Mouse (Mus musculus) spleen, adult 2 months (tissue): ENCODE data around the gene Gm20390. TPM values are rescaled to one million over a fixed set of nuclear protein-coding genes. Genes with fewer than 3 reads are reported as not detected.
"Not testable (repeated sequence)": the region's sequence is repeated elsewhere in the genome, so short reads cannot be mapped to it uniquely, and the experiment has no call there.

Experiments used
- DNase-seq, 2 experiments: peaks; one replicate each; pipeline versions ENCODE4 v3.0.0 to v3.0.0-alpha.2; 2012 to 2021; ENCODE audit warnings: low spot score in 2 of 2, low read depth in 1 of 2
- H3K27ac ChIP-seq: fragments of 200-500 bp; 2 replicates; pipeline ENCODE4 v1.5.1; 2012; ENCODE audit warnings: low read length, inconsistent platforms; ENCODE audit not compliant: insufficient read depth
- H3K27me3 ChIP-seq: fragments of 200-500 bp; 2 replicates; pipeline ENCODE4 v1.6.1; 2012; ENCODE audit warnings: mild to moderate bottlenecking, moderate library complexity, low read length, inconsistent platforms; ENCODE audit not compliant: control insufficient read depth, insufficient read depth
- H3K36me3 ChIP-seq: fragments of 200-500 bp; 2 replicates; pipeline ENCODE4 v1.6.1; 2012; ENCODE audit warnings: mild to moderate bottlenecking, low read length, inconsistent platforms; ENCODE audit not compliant: control insufficient read depth, insufficient read depth
- H3K4me1 ChIP-seq: fragments of 200-500 bp; 2 replicates; pipeline ENCODE4 v1.6.1; 2011; ENCODE audit warnings: inconsistent platforms; ENCODE audit not compliant: control insufficient read depth, insufficient read depth, insufficient read length
- H3K4me3 ChIP-seq: fragments of 200-500 bp; 2 replicates; pipeline ENCODE4 v1.5.1; 2011; ENCODE audit warnings: mild to moderate bottlenecking, inconsistent platforms; ENCODE audit not compliant: insufficient read depth, insufficient read length; ENCODE audit errors: extremely low read depth
- CTCF ChIP-seq: fragments of 200-500 bp; IDR thresholded peaks from 2 replicates; pipeline ENCODE4 v1.5.1; 2011; ENCODE audit warnings: mild to moderate bottlenecking, inconsistent platforms; ENCODE audit not compliant: insufficient read depth, insufficient read length, insufficient replicate concordance; ENCODE audit errors: extremely low read depth
- POLR2A ChIP-seq: fragments of 200-500 bp; IDR thresholded peaks from 2 replicates; pipeline ENCODE4 v1.6.1; 2011; ENCODE audit warnings: low read depth, low read length, inconsistent platforms
- WGBS: fragments of 180-500 bp; shearing (Covaris S2); methylation state at CpG from one replicate; pipeline ENCODE4 v1.1.7; 2018; 5-methylcytosine and 5-hydroxymethylcytosine counted together
- polyA plus RNA-seq: library from polyadenylated mRNA; depleted of rRNA; stranded (reverse); fragments of >200 nt; gene quantifications from 2 replicates; pipeline ENCODE4 v1.2.3, GENCODE M21; 2012; rRNA removed

The Gm20390 gene
- polyA plus RNA-seq, 1 experiment = 6.0 TPM

GRCm38 (mm10) chr11:93929106-93929505, 39.0 kb downstream of the Gm20390 start:
- no peak for DNase-seq
- TF ChIP-seq POLR2A (no peak), CTCF (no peak)
- peaks cover 19% of the 10 kb centered on the region for H3K36me3 ChIP-seq
- H3K27ac ChIP-seq = no peak overlapping the region
- no peaks in the 10 kb centered on the region for H3K27me3 ChIP-seq
- H3K4me1 ChIP-seq = no peaks in the 10 kb centered on the region
- H3K4me3 ChIP-seq = no peak overlapping the region

GRCm38 (mm10) chr11:93915019-93915418, 53.1 kb downstream of the Gm20390 start:
- not testable (repeated sequence) for H3K4me1 ChIP-seq, H3K27ac ChIP-seq, H3K4me3 ChIP-seq, H3K27me3 ChIP-seq, DNase-seq
- 99% methylated on average over 2 of the region's 2 CpGs for WGBS
- H3K36me3 ChIP-seq = peaks cover 20% of the 10 kb centered on the region

GRCm38 (mm10) chr11:93911603-93912002, 56.5 kb downstream of the Gm20390 start:
- H3K27ac ChIP-seq = no peak overlapping the region
- DNase-seq = no peak
- no peaks in the 10 kb centered on the region for H3K27me3 ChIP-seq
- no peak for TF ChIP-seq CTCF
- no peak for TF ChIP-seq POLR2A
- no peak overlapping the region for H3K4me3 ChIP-seq
- no peaks in the 10 kb centered on the region for H3K4me1 ChIP-seq
- H3K36me3 ChIP-seq = peaks cover 23% of the 10 kb centered on the region
- WGBS = 95% methylated on average over 3 of the region's 3 CpGs

GRCm38 (mm10) chr11:93908829-93909228, 59.3 kb downstream of the Gm20390 start:
- Histone ChIP-seq H3K4me3 (no peak overlapping the region), H3K36me3 (peaks cover 22% of the 10 kb centered on the region), H3K27ac (no peak overlapping the region), H3K27me3 (no peaks in the 10 kb centered on the region), H3K4me1 (no peaks in the 10 kb centered on the region)
- no peak for TF ChIP-seq CTCF
- no peak for TF ChIP-seq POLR2A
- 74% methylated on average over 9 of the region's 9 CpGs for WGBS
- DNase-seq = no peak

GRCm38 (mm10) chr11:93907839-93908238, 60.3 kb downstream of the Gm20390 start:
- TF ChIP-seq POLR2A (no peak), CTCF (no peak)
- H3K4me3 ChIP-seq = no peak overlapping the region
- no peaks in the 10 kb centered on the region for H3K27me3 ChIP-seq
- H3K4me1 ChIP-seq = no peaks in the 10 kb centered on the region
- DNase-seq = no peak
- H3K36me3 ChIP-seq = peaks cover 21% of the 10 kb centered on the region
- H3K27ac ChIP-seq = no peak overlapping the region
- 86% methylated on average over 3 of the region's 3 CpGs for WGBS

- Histone ChIP-seq H3K4me3 (no peak overlapping the region), H3K27me3 (no peaks in the 10 kb centered on the region), H3K4me1 (no peaks in the 10 kb centered on the region), H3K36me3 (peaks cover 21% of the 10 kb centered on the region), H3K27ac (no peak overlapping the region)
- WGBS = 86% methylated on average over 4 of the region's 4 CpGs
- no peak for DNase-seq
- TF ChIP-seq CTCF = no peak
- no peak for TF ChIP-seq POLR2A
These were observed 61.3 kb downstream of the Gm20390 start for GRCm38 (mm10) chr11:93906834-93907233.

Other genes starting within 250 kb of the Gm20390 start
- 3.5 and 4.8 TPM in 2 replicates for gene Utp18, start 82.5 kb downstream of the Gm20390 start, polyA plus RNA-seq
- 2.6 and 3.8 TPM in 2 replicates for gene Mbtd1, start 82.4 kb downstream of the Gm20390 start, polyA plus RNA-seq
- 88.3 and 103 TPM in 2 replicates for gene Nme2, start 12.0 kb downstream of the Gm20390 start, polyA plus RNA-seq
- 81.9 and 91.3 TPM in 2 replicates for gene Nme1, start 228 bp upstream of the Gm20390 start, polyA plus RNA-seq
- gene Spag9, start 27.8 kb upstream of the Gm20390 start, polyA plus RNA-seq = 14.8 and 27.5 TPM in 2 replicates
- 10.2 and 11.9 TPM in 2 replicates for gene Tob1, start 243.2 kb upstream of the Gm20390 start, polyA plus RNA-seq